Mouse (Mus musculus) forebrain, embryonic 12.5 days (tissue): ENCODE results near the gene Gm10061. TPM values are rescaled to one million over a fixed set of nuclear protein-coding genes. Genes with fewer than 3 reads are reported as not detected.
"Not testable (repeated sequence)": the region's sequence is repeated elsewhere in the genome, so short reads cannot be mapped to it uniquely, and the experiment has no call there.

Source experiments
- ATAC-seq: fragments of 200-750 bp; cut with Nextera tagmentation; 2 replicates; pipeline ENCODE4 v1.8.0; 2017; ENCODE audit warnings: moderate TSS enrichment; ENCODE audit not compliant: low FRiP score
- H3K27ac ChIP-seq: fragments of 300-500 bp; sonication (generic); 2 replicates; pipeline ENCODE4 v1.5.1; 2016; ENCODE audit warnings: mild to moderate bottlenecking
- H3K27me3 ChIP-seq: fragments of 300-500 bp; sonication (generic); 2 replicates; pipeline ENCODE4 v1.6.1; 2016; ENCODE audit warnings: mild to moderate bottlenecking
- H3K36me3 ChIP-seq: fragments of 300-500 bp; sonication (generic); replicated peaks from 2 replicates; pipeline ENCODE4 v1.6.1; 2016; ENCODE audit warnings: mild to moderate bottlenecking
- H3K4me1 ChIP-seq: fragments of 300-500 bp; sonication (generic); 2 replicates; pipeline ENCODE4 v1.6.1; 2016
- H3K4me2 ChIP-seq: fragments of 300-500 bp; sonication (generic); 2 replicates; pipeline ENCODE4 v1.6.1; 2016; ENCODE audit warnings: mild to moderate bottlenecking, moderate library complexity
- H3K4me3 ChIP-seq: fragments of 300-500 bp; sonication (generic); replicated peaks from 2 replicates; pipeline ENCODE4 v1.5.1; 2016; ENCODE audit warnings: mild to moderate bottlenecking
- H3K9ac ChIP-seq: fragments of 300-500 bp; sonication (generic); 2 replicates; pipeline ENCODE4 v1.6.1; 2016; ENCODE audit warnings: mild to moderate bottlenecking
- H3K9me3 ChIP-seq: fragments of 300-500 bp; sonication (generic); 2 replicates; pipeline ENCODE4 v1.6.1; 2016
- WGBS: fragments of 180-500 bp; shearing (Covaris S2); methylation state at CpG from one replicate; pipeline ENCODE4 v1.1.7; 2016; 5-methylcytosine and 5-hydroxymethylcytosine counted together
- polyA plus RNA-seq: library from polyadenylated mRNA; unstranded; fragments of >200 nt; fragmentation: Nextera tagmentation; extraction: Ambion mirVana; gene quantifications from 2 replicates; pipeline ENCODE4 v1.2.1, GENCODE M21; 2016

The Gm10061 gene
- polyA plus RNA-seq: not detected in 2 replicates

DNA sequence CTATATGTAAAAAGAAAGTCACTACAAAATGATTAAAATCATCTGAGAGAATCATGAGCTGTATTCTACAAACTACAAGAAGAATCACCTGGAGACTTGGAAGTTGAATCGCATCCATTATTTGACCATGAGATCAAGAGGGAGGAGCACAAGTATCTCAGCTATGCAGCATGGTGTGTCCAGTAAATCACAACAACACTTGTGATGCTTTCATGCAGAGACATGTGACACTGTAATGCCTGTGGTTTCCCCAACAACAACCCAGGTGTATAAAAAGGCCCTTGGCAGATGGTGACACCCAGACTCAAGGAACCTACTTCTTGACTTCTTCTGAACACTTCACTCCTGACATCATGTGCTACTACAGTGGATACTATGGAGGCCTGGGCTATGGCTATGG lies at the start of gene Gm10061:
TSS of gene Gm10061 (plus strand) at position 301 of the 400 bp plus-strand sequence.
- Histone ChIP-seq H3K9ac (no peak within 1 kb of the TSS), H3K9me3 (no peaks in the 10 kb centered on the region), H3K36me3 (no peaks in the 10 kb centered on the region), H3K4me1 (no peaks in the 10 kb centered on the region), H3K27ac (no peak within 1 kb of the TSS), H3K4me2 (no peak within 1 kb of the TSS), H3K4me3 (no peak within 1 kb of the TSS), H3K27me3 (no peaks in the 10 kb centered on the region)
- WGBS: 94% methylated on average over 1 of the region's 1 CpGs
- no peak for ATAC-seq

DNA sequence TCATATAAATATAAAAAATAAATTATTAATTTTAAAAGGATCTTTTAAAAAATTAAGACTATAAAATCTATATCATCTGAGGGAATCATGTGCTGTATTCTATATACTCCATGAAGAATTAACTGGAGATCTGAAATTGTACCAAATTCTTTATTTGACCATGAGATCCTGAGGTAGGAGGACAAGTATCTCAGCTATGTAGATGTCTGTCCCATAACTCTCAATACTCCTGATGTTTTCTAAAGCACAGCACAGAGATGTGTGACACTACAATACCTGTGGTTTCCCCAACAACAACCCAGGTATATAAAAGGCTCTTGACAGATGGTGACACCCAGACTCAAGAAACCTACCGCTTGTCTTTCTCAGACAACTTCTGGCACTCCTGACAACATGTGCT lies 10.3 kb upstream of the Gm10061 start, which contains the start of gene Gm6358:
TSS of gene Gm6358 (plus strand) at position 301 of the 400 bp plus-strand sequence.
- Histone ChIP-seq H3K27me3 (no peaks in the 10 kb centered on the region), H3K4me3 (no peak within 1 kb of the TSS), H3K9me3 (no peaks in the 10 kb centered on the region), H3K36me3 (no peaks in the 10 kb centered on the region), H3K4me2 (no peak within 1 kb of the TSS), H3K27ac (no peak within 1 kb of the TSS), H3K4me1 (no peaks in the 10 kb centered on the region), H3K9ac (no peak within 1 kb of the TSS)
- 88% methylated on average over 1 of the region's 1 CpGs for WGBS
- no peak for ATAC-seq

DNA sequence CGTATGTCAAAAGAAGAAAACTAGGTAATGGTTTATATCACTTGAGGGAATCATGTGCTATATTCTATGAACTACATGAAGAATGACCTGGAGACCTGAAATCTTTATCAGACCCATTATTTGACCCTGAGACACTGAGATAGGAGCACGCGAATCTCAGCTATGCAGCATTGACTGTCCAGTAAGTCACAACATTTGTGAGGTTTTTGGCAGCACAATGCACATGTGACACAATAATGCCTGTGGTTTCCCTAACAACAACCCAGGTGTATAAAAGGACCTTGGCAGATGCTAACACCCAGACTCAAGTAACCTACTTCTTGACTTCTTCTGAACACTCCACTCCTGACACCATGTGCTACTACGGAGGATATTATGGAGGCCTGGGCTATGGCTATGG lies 6.8 kb downstream of the Gm10061 start, which contains the start of gene Gm9789:
TSS of gene Gm9789 (plus strand) at position 301 of the 400 bp plus-strand sequence.
- 91% methylated on average over 4 of the region's 4 CpGs for WGBS
- ATAC-seq: no peak

DNA sequence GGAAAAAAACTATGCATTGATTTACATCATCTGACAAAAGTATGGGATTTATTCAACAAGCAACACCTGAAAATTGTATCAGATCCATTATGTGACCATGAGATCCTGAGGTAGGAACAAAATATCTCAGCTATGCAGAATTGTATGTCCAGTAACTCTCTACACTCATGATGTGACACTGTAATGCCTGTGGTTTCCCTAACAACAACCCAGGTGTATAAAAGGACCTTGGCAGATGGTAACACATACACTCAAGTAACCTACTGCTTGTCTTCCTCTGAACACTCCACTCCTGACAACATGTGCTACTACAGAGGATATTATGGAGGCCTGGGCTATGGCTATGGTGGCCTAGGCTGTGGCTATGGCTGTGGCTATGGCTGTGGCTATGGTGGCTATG lies 18.3 kb downstream of the Gm10061 start, which contains the start of gene Gm7735:
TSS of gene Gm7735 (plus strand) at position 301 of the 400 bp plus-strand sequence.
- not testable (repeated sequence) for H3K27ac ChIP-seq, H3K9me3 ChIP-seq, H3K9ac ChIP-seq, H3K4me2 ChIP-seq, H3K36me3 ChIP-seq, ATAC-seq, H3K4me3 ChIP-seq, H3K4me1 ChIP-seq, H3K27me3 ChIP-seq

More for the DNA sequence above, 6.8 kb downstream of the Gm10061 start, which contains the start of gene Gm9789:
- H3K27ac ChIP-seq: no peak within 1 kb of the TSS
- H3K27me3 ChIP-seq: no peaks in the 10 kb centered on the region
- no peak within 1 kb of the TSS for H3K4me3 ChIP-seq
- H3K4me2 ChIP-seq: no peak within 1 kb of the TSS
- H3K9ac ChIP-seq: no peak within 1 kb of the TSS
- no peaks in the 10 kb centered on the region for H3K9me3 ChIP-seq
- no peaks in the 10 kb centered on the region for H3K4me1 ChIP-seq
- no peaks in the 10 kb centered on the region for H3K36me3 ChIP-seq

DNA sequence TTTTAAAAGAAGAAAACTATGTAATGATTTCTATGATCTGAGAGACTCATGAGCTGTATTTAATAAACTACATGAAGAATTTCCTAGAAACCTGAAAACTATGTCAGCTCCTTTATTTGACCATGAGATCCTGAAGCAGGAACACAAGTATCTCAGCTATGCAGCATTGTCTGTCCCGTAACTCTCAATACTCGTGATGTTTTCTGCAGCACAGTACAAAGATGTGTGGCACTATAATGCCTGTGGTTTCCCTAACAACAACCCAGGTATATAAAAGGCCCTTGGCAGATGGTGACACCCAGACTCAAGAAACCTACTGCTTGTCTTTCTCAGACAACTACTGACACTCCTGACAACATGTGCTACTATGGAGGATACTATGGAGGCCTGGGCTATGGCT lies 23.5 kb downstream of the Gm10061 start, which contains the start of gene 1110057P08Rik:
TSS of gene 1110057P08Rik (plus strand) at position 301 of the 400 bp plus-strand sequence.
- H3K27ac ChIP-seq: no peak within 1 kb of the TSS
- H3K27me3 ChIP-seq: no peaks in the 10 kb centered on the region
- H3K4me3 ChIP-seq: no peak within 1 kb of the TSS
- ATAC-seq: no peak
- H3K9ac ChIP-seq: no peak within 1 kb of the TSS
- no peaks in the 10 kb centered on the region for H3K36me3 ChIP-seq
- no peaks in the 10 kb centered on the region for H3K9me3 ChIP-seq
- no peak within 1 kb of the TSS for H3K4me2 ChIP-seq
- 86% methylated on average over 2 of the region's 2 CpGs for WGBS
- no peaks in the 10 kb centered on the region for H3K4me1 ChIP-seq

DNA sequence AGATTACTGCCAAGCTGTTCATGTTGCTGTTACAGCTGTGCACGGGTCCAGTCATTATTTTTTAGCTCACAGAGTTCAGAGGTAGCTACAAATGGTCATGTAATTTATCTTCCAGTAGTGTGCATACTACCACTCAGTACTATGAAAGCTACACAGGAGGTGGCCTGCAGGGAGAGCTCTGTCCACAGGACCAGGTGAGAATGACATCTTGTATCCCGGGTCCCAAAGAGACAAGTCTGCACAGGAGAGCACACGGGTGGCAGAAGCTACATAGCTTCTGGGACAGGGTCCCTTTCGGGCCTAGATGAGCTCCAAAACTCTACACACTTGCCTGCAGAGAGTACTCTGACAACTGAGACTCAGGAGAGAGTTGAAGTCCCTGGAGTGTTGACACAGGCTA lies 37.7 kb downstream of the Gm10061 start:
- no peaks in the 10 kb centered on the region for H3K36me3 ChIP-seq
- ATAC-seq: no peak
- H3K4me1 ChIP-seq: no peaks in the 10 kb centered on the region
- no peak overlapping the region for H3K9ac ChIP-seq
- no peak overlapping the region for H3K4me2 ChIP-seq
- no peak overlapping the region for H3K27ac ChIP-seq
- no peaks in the 10 kb centered on the region for H3K9me3 ChIP-seq
- H3K4me3 ChIP-seq: no peak overlapping the region
- H3K27me3 ChIP-seq: no peaks in the 10 kb centered on the region
- WGBS: 86% methylated on average over 4 of the region's 4 CpGs

Other genes starting within 250 kb of the Gm10061 start
- gene Krtap19-9b, start 218.8 kb upstream of the Gm10061 start, polyA plus RNA-seq: not detected in 2 replicates
- not detected in 2 replicates for gene Krtap16-3, start 188.2 kb upstream of the Gm10061 start, polyA plus RNA-seq
- gene Krtap22-2, start 140.3 kb upstream of the Gm10061 start, polyA plus RNA-seq: not detected in 2 replicates
- not detected in 2 replicates for gene Gm10229, start 135.8 kb upstream of the Gm10061 start, polyA plus RNA-seq
- not detected in 2 replicates for gene Krtap6-1, start 119.4 kb upstream of the Gm10061 start, polyA plus RNA-seq
- not detected in 2 replicates for gene Gm10228, start 109.6 kb upstream of the Gm10061 start, polyA plus RNA-seq
- not detected in 2 replicates for gene Krtap6-5, start 103.2 kb upstream of the Gm10061 start, polyA plus RNA-seq
- gene 1110025L11Rik, start 87.1 kb upstream of the Gm10061 start, polyA plus RNA-seq: not detected in 2 replicates
- not detected in 2 replicates for gene Krtap6-3, start 67.1 kb upstream of the Gm10061 start, polyA plus RNA-seq
- not detected in 2 replicates for gene Gm6358, start 10.2 kb upstream of the Gm10061 start, polyA plus RNA-seq
- gene Gm9789, start 6.9 kb downstream of the Gm10061 start, polyA plus RNA-seq: not detected in 2 replicates
- not detected in 2 replicates for gene Gm7735, start 18.4 kb downstream of the Gm10061 start, polyA plus RNA-seq
- not detected in 2 replicates for gene 1110057P08Rik, start 23.6 kb downstream of the Gm10061 start, polyA plus RNA-seq
- not detected in 2 replicates for gene Krtap20-2, start 54.8 kb downstream of the Gm10061 start, polyA plus RNA-seq